Mouse (Mus musculus) liver, embryonic 16.5 days (tissue): ENCODE results near the gene Vipr1. TPM values are rescaled to one million over a fixed set of nuclear protein-coding genes. Genes with fewer than 3 reads are reported as not detected.

Experiments
- ATAC-seq: fragments of 200-750 bp; cut with Nextera tagmentation; 2 replicates; pipeline ENCODE4 v1.8.0; 2017; ENCODE audit warnings: low read depth, mild to moderate bottlenecking, moderate number of reproducible peaks, moderate library complexity
- H3K27ac ChIP-seq: fragments of 300-500 bp; sonication (generic); 2 replicates; pipeline ENCODE4 v1.5.1; 2014; ENCODE audit warnings: mild to moderate bottlenecking, low read length
- H3K27me3 ChIP-seq: fragments of 300-500 bp; sonication (generic); 2 replicates; pipeline ENCODE4 v1.6.1; 2014; ENCODE audit warnings: low read depth, low read length, mixed read lengths; ENCODE audit not compliant: control insufficient read depth, insufficient read depth
- H3K36me3 ChIP-seq: fragments of 300-500 bp; sonication (generic); 2 replicates; pipeline ENCODE4 v1.6.1; 2014; ENCODE audit warnings: mild to moderate bottlenecking; ENCODE audit not compliant: control insufficient read depth, insufficient read depth
- H3K4me1 ChIP-seq: fragments of 300-500 bp; sonication (generic); 2 replicates; pipeline ENCODE4 v1.6.1; 2014; ENCODE audit warnings: low read depth, low read length, mixed read lengths; ENCODE audit not compliant: control insufficient read depth
- H3K4me2 ChIP-seq: fragments of 300-500 bp; sonication (generic); 2 replicates; pipeline ENCODE4 v1.6.1; 2014; ENCODE audit warnings: low read depth, low read length, mixed read lengths
- H3K4me3 ChIP-seq: fragments of 300-500 bp; sonication (generic); 2 replicates; pipeline ENCODE4 v1.5.1; 2014; ENCODE audit warnings: low read depth, mild to moderate bottlenecking, low read length
- H3K9ac ChIP-seq: fragments of 300-500 bp; sonication (generic); 2 replicates; pipeline ENCODE4 v1.6.1; 2014; ENCODE audit warnings: low read depth, low read length
- H3K9me3 ChIP-seq: fragments of 300-500 bp; sonication (generic); replicated peaks from 2 replicates; pipeline ENCODE4 v1.6.1; 2016; ENCODE audit warnings: low read length; ENCODE audit not compliant: control insufficient read depth
- WGBS: fragments of 180-500 bp; shearing (Covaris S2); extraction: QIAGEN DNeasy Blood & Tissue Kit; methylation state at CpG from one replicate; pipeline ENCODE4 v1.1.7; 2014; ENCODE audit not compliant: insufficient replicate concordance; 5-methylcytosine and 5-hydroxymethylcytosine counted together
- polyA plus RNA-seq: library from polyadenylated mRNA; unstranded; fragments of >200 nt; fragmentation: Nextera tagmentation; extraction: Ambion mirVana; gene quantifications from 2 replicates; pipeline ENCODE4 v1.2.1, GENCODE M21; 2015

Vipr1 gene
- polyA plus RNA-seq, 1 experiment from 2014 or later, result 0.58 TPM

DNA sequence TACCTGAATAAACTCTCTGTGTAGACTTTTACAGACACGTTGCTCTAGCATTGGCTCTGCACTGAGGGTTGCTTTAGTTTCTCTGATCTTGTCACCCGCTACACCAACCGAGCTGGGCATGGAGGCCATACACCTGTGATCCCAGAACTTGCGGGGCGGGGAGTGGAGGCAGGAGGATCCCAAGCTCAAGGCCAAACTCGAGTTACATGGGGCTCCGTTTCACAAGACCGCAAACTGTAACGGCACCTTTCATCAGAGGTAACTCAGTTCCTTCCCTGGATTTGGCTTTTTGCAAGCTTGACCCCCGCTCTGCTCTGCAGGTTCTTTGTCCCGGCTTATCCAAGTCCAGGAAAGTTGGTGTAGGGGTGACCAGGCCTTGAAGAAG is 61.7 kb downstream of the Vipr1 start:
- Histone ChIP-seq H3K36me3 (no peaks in the 10 kb centered on the region), H3K4me1 (peaks cover 31% of the 10 kb centered on the region), H3K27ac (peak overlapping the region; percentile 96), H3K27me3 (no peaks in the 10 kb centered on the region), H3K4me3 (peak overlapping the region; percentile 85), H3K9ac (peak overlapping the region; percentile 78), H3K4me2 (peak overlapping the region; percentile 92), H3K9me3 (no peaks in the 10 kb centered on the region)
- WGBS, result 35% methylated on average over 11 of the region's 11 CpGs
- ATAC-seq, result no peak

DNA sequence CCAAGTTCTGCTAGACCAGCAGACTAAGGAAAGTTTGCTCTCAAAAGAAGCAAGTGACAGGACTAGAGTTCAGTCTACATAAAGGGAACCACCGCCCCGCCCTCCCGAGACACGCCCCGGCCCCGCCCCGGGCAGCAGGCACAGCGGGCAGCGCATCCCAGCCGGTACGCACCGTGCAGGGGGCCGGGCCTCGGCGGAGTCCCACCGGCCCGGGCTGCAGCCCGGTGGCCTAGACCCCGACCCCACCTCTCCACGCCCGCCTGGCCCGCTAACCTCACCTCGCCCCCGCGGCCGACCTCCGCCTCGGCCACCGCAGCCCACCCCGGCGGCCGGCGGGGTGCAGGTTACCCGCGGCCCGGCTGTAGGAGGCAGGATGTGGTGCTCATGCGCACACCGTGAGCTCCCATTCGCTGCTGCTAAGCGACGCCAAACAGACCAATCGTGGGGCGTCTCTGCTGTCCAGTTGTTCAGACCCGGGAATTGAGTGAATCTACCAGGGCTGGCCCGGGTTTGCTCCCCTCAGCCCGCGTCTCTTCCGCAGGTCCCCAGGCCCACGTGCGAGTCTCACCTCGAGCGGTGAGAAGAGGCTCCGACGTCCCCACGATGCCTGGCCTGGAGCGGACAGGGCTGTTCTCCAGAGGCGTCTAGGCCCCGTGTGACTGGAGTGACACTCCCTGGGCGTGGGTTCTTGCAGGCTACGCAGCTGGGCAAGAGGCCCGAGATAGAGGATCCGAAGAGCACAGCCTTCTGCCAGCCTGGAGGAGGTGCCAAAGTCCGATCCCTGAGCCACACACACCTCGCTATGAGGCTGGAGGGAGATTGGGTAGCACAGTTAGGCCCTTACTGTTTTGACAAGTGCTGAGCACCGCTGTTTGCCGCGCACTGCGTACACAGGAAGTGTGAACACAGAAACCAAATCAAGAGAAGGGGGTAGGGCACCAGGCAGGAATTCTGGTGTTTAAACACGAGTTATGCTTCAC is 62.4 kb downstream of the Vipr1 start, which contains the start of gene Sec22c:
TSS of gene Sec22c (minus strand) at position 845 of the 980 bp plus-strand sequence.
- peak within 1 kb of the TSS; percentile 92 for H3K4me2 ChIP-seq
- no peaks in the 10 kb centered on the region for H3K9me3 ChIP-seq
- peak within 1 kb of the TSS; percentile 85 for H3K4me3 ChIP-seq
- peak; percentile 92 for ATAC-seq
- peak within 1 kb of the TSS; percentile 96 for H3K27ac ChIP-seq
- H3K27me3 ChIP-seq, result no peaks in the 10 kb centered on the region
- peaks cover 36% of the 10 kb centered on the region for H3K4me1 ChIP-seq
- under 1% methylated on average over 68 of the region's 69 CpGs for WGBS
- H3K36me3 ChIP-seq, result no peaks in the 10 kb centered on the region
- H3K9ac ChIP-seq, result peak within 1 kb of the TSS; percentile 78

DNA sequence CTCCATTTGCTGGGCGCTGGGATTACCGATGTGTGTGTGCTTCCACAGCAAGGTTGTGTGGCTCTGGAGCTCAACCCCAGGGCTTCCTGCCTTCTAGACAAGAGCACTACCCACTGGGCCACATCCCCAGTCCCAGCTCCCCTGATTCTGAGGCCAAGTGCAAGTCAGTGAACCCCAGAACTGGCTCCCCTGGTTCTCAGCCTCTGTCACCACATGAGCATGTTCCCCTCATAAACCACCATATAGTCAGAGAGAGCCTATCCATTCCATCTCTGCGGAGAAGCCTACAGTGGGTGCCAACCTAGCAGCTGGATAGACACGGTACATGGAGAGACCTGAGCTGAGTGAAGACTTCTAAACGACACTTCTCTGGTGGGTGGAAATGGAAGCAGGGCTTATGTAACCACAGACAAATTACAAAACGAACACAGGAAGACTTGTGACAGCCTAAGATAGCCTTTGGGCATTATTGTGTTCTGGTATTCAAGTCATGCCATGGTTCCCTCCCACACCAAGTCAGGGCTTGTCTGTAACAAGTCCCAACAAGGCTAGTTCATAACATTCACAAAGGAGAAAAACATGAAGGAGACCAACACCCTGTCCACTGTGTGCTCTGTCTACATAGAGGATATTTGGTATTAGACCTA is 63.6 kb downstream of the Vipr1 start:
- Histone ChIP-seq H3K4me2 (peak overlapping the region; percentile 92), H3K9ac (peak overlapping the region; percentile 78), H3K4me3 (peak overlapping the region; percentile 85), H3K27ac (peak overlapping the region; percentile 96), H3K9me3 (no peaks in the 10 kb centered on the region), H3K4me1 (peaks cover 40% of the 10 kb centered on the region), H3K36me3 (no peaks in the 10 kb centered on the region), H3K27me3 (no peaks in the 10 kb centered on the region)
- 57% methylated on average over 6 of the region's 6 CpGs for WGBS
- no peak for ATAC-seq

DNA sequence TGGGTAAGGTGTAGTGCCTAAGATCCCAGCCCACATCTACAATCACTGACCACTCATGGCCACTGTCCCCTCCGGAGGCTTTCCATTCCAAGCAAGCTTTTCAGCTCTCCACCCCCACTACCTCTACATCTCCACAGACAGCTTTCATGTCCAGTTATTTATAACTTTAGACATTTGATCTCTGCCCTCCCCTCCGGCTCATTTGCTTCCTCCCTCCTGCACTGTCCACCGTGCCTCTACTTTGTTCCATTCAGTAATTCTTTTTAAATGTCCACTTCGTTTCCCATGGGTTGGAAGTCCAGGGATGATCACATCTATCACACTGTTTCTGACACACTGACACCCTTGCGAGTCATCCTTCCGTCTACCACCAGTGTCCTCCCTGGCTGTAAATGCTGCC is 65.3 kb downstream of the Vipr1 start:
- Histone ChIP-seq H3K9ac (no peak overlapping the region), H3K27me3 (no peaks in the 10 kb centered on the region), H3K4me1 (peaks cover 52% of the 10 kb centered on the region), H3K9me3 (no peaks in the 10 kb centered on the region), H3K27ac (no peak overlapping the region), H3K4me3 (no peak overlapping the region), H3K36me3 (peaks cover 3% of the 10 kb centered on the region), H3K4me2 (no peak overlapping the region)
- WGBS, result 55% methylated on average over 6 of the region's 6 CpGs
- ATAC-seq, result no peak

DNA sequence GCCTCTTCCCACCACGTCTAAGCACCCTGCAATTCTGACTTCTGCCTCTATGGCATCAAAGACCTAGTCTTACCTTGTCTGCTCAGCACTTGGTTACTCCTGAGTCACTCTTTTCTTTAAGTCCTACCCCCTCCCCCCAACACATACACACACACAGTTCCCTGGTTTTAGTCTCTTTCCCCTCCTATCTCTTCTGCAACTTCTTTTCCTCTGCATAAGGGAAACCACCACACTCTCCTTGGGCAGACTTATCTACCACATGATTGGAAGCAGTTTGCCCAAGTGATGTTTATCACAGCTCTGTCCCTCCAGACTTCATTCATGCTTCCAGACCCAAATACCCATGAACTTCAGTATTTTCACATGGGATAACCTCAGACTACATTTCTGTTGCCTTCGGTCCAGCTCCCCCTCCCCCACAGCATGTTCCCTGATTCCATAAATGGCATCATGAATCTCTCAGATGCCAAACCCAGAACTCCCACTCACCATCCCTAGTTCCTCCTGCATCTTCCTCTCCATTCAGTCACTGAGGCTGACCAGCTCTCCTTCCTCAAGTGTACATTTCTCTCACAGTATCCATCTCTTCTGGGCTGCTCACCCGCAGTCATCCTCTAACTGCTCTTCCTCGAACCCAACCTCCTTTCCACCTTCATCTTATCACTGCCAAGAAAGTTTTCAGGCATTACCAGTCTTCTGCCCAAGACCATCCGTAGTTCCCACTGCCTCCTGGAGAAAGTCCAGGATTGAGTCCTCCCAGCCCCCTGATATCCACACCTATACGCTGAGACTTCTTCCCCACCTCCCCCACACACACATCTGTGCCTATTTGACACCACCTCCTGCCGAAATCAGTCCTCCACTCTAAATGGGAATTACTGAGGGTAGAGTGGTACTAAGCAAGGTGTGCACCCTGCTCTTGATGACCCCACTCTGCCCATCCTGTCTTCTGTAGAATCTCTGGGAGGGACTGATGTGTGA is 66.3 kb downstream of the Vipr1 start:
- peaks cover 51% of the 10 kb centered on the region for H3K4me1 ChIP-seq
- H3K27ac ChIP-seq, result no peak overlapping the region
- WGBS, result 42% methylated on average over 7 of the region's 7 CpGs
- no peaks in the 10 kb centered on the region for H3K27me3 ChIP-seq
- H3K36me3 ChIP-seq, result peaks cover 8% of the 10 kb centered on the region
- H3K9ac ChIP-seq, result no peak overlapping the region
- H3K9me3 ChIP-seq, result no peaks in the 10 kb centered on the region
- H3K4me3 ChIP-seq, result no peak overlapping the region
- no peak overlapping the region for H3K4me2 ChIP-seq
- no peak for ATAC-seq

DNA sequence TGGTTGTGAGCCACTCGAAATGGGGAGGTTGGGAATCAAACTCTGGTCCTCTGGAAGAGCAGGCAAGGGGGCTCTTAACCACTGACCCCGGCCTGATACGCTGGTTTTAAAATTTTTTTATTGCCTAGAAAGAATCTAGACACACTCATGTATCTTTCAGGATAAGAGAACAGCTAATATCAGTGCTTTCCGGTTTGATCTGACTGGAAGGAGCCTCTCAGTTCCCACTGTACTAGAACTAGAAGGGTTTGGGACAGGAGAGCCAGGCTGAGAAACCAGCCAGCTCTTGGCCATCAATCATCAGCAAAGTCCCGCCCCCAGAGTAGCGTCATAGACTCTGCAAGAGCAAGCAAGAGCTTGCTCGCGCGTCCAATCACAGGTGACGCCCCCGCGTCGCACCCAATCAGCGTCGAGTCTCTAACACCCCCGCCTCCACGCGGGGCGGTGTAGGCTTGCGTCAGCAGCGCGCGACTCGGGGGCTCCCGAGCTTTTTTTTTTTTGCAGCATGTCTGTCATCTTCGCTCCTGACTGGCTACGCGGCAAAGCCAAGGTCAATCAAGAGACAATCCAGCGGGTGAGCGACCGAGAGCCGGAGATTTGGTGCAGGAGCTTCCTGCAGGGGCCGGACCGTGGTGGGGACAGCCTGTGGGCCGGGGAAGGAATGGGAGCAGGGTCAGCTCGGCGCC is 67.5 kb downstream of the Vipr1 start, which contains the start of gene Ss18l2:
TSS of gene Ss18l2 (plus strand) at position 432 of the 686 bp plus-strand sequence.
- peak; percentile 95 for ATAC-seq
- Histone ChIP-seq H3K36me3 (peaks cover 8% of the 10 kb centered on the region), H3K27me3 (no peaks in the 10 kb centered on the region), H3K4me1 (peaks cover 41% of the 10 kb centered on the region), H3K4me2 (peak within 1 kb of the TSS; percentile 84), H3K4me3 (peak within 1 kb of the TSS; percentile 94), H3K9me3 (no peaks in the 10 kb centered on the region), H3K9ac (peak within 1 kb of the TSS; percentile 84), H3K27ac (peak within 1 kb of the TSS; percentile 95)
- 3% methylated on average over 37 of the region's 37 CpGs for WGBS

DNA sequence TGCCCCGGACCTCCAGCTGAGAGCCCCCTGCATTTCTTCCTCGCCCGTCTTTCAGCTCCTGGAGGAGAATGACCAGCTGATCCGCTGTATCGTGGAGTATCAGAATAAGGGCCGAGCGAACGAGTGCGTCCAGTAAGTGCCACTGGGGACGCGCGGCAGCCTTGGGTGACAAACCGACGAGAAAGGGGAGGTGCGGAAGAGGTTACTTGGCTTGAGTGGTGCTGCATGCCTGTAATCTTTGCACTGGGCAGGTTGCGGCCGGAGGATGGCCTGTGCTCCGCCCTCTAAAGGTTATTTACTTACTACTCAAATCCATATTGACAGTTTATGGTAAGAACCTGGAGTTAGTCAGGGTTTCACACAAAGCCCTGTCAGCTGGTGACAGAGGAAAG is 68.1 kb downstream of the Vipr1 start:
- Histone ChIP-seq H3K27me3 (no peaks in the 10 kb centered on the region), H3K4me2 (peak overlapping the region; percentile 84), H3K36me3 (peaks cover 8% of the 10 kb centered on the region), H3K9ac (peak overlapping the region; percentile 84), H3K9me3 (no peaks in the 10 kb centered on the region), H3K4me3 (peak overlapping the region; percentile 94), H3K27ac (peak overlapping the region; percentile 95), H3K4me1 (peaks cover 35% of the 10 kb centered on the region)
- WGBS, result under 1% methylated on average over 18 of the region's 18 CpGs
- ATAC-seq, result peak; percentile 64

DNA sequence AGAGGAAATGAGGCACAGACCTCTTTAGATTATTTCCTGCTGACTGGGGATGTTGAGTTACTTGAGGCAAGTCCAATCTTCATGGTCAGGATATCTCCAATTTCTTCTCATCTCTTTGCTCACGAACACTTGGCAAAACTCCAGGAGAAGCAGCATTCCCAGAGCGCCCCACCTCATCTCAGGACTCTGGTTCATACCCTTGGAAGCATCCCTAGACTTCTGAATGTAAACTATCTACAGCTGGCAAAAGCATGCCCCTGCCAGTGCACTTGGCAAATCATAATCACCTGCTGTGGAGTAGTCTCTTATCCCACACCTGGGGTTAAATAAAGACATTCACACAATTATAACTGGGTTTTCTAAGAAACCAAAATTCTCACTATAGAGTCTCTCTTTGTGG is 74.5 kb downstream of the Vipr1 start:
- Histone ChIP-seq H3K27me3 (no peaks in the 10 kb centered on the region), H3K4me1 (peaks cover 21% of the 10 kb centered on the region), H3K4me2 (no peak overlapping the region), H3K9ac (no peak overlapping the region), H3K36me3 (peaks cover 8% of the 10 kb centered on the region), H3K9me3 (no peaks in the 10 kb centered on the region), H3K27ac (no peak overlapping the region), H3K4me3 (no peak overlapping the region)
- no peak for ATAC-seq
- 70% methylated on average over 2 of the region's 2 CpGs for WGBS
